ENCODE assay signal across 8 mouse cellular contexts in genomic region chr5:31452562-31452878, GRCm38 (mm10). TPM values are rescaled to one million over a fixed set of nuclear protein-coding genes. Genes with fewer than 3 reads are reported as not detected.
DNase-seq lines count a peak whose midpoint lies in the region; ATAC-seq and TF ChIP-seq lines count a peak whose summit lies in the region.

No protein-coding gene starts in this region.

- no peaks in the 10 kb centered on the region for H3K36me3 ChIP-seq in heart, embryonic 11.5 days (ENCODE audit: control insufficient read depth, insufficient read depth, low read length)
- no peaks in the 10 kb centered on the region for H3K36me3 ChIP-seq in ES-Bruce4 (ENCODE audit: control insufficient read depth, insufficient read depth, low read length, poor library complexity, severe bottlenecking)
- H3K36me3 ChIP-seq in hindbrain, embryonic 10.5 days, result 0 out of 2 replicates have a peak, but pooled peaks cover 4% of the 10 kb centered on the region
- no peaks in the 10 kb centered on the region for H3K36me3 ChIP-seq in megakaryocyte, embryonic 14.5 days (replicated peaks; ENCODE audit: low read length)

- DNase-seq in heart, adult 18-20 months, result no peak
- DNase-seq in hindbrain, embryonic 10.5 days (ENCODE audit: low spot score), result no peak
- no peak for DNase-seq in adrenal gland, adult (ENCODE audit: inconsistent age in 2 of 2, low spot score in 1 of 2)
- DNase-seq in thymus, postnatal 10 days (ENCODE audit: low spot score in 2 of 2), result no peak

- TF ChIP-seq POLR2A in ES-Bruce4 (IDR thresholded peaks at IDR 0.05; ENCODE audit: insufficient read depth, low read length), result no peak

- peak overlapping the region; percentile 50 for H3K4me3 ChIP-seq in heart, embryonic 11.5 days (ENCODE audit: low read depth, low read length)
- peak overlapping the region; percentile 81 for H3K4me3 ChIP-seq in ES-Bruce4 (ENCODE audit: low read depth, low read length)
- H3K4me3 ChIP-seq in hindbrain, embryonic 10.5 days, result peak overlapping the region; percentile 56
- peak overlapping the region; percentile 91 for H3K4me3 ChIP-seq in megakaryocyte, embryonic 14.5 days (replicated peaks)

- WGBS in heart, embryonic 11.5 days (ENCODE audit: insufficient replicate concordance), result under 1% methylated on average over 11 of the region's 11 CpGs
- under 1% methylated on average over 11 of the region's 11 CpGs for WGBS in hindbrain, embryonic 10.5 days

- H3K9ac ChIP-seq in heart, embryonic 11.5 days (ENCODE audit: low read depth, low read length), result peak overlapping the region; percentile 71; the same call in 1 of the 2 replicates
- peak overlapping the region; percentile 62; the same call in 1 of the 2 replicates for H3K9ac ChIP-seq in ES-Bruce4 (ENCODE audit: low read depth, poor library complexity, severe bottlenecking)

- no peak for TF ChIP-seq CTCF in ES-Bruce4 (IDR thresholded peaks at IDR 0.05; ENCODE audit: low read depth, low read length)

- peak; percentile 13; the same call in 1 of the 2 replicates for ATAC-seq in heart, embryonic 11.5 days (replicated peaks; ENCODE audit: insufficient number of reproducible peaks, low FRiP score, low TSS enrichment)
- no peak for ATAC-seq in inflammation-experienced regulatory T-cells, adult 6 months

- TF ChIP-seq EP300 in ES-Bruce4 (IDR thresholded peaks at IDR 0.05; ENCODE audit: insufficient read depth, low read depth, low read length), result no peak

- no peaks in the 10 kb centered on the region for H3K27me3 ChIP-seq in heart, embryonic 11.5 days (ENCODE audit: control insufficient read depth, insufficient read depth, low read length)
- H3K27me3 ChIP-seq in ES-Bruce4 (ENCODE audit: control insufficient read depth, insufficient read depth, low read length, poor library complexity, severe bottlenecking), result no peaks in the 10 kb centered on the region
- no peaks in the 10 kb centered on the region for H3K27me3 ChIP-seq in hindbrain, embryonic 10.5 days (ENCODE audit: insufficient read depth, poor library complexity, severe bottlenecking)
- H3K27me3 ChIP-seq in megakaryocyte, embryonic 14.5 days (replicated peaks), result peaks cover 1% of the 10 kb centered on the region

- no peaks in the 10 kb centered on the region for H3K9me3 ChIP-seq in heart, embryonic 11.5 days (replicated peaks; ENCODE audit: control insufficient read depth, low read length)
- H3K9me3 ChIP-seq in ES-Bruce4 (replicated peaks; ENCODE audit: control insufficient read depth, insufficient read depth, low read length, poor library complexity, severe bottlenecking), result no peaks in the 10 kb centered on the region
- no peaks in the 10 kb centered on the region for H3K9me3 ChIP-seq in hindbrain, embryonic 10.5 days
- H3K9me3 ChIP-seq in megakaryocyte, embryonic 14.5 days, result no peaks in the 10 kb centered on the region

- H3K27ac ChIP-seq in heart, embryonic 11.5 days (ENCODE audit: low read depth, low read length), result peak overlapping the region; percentile 57; the same call in 1 of the 2 replicates
- no peak overlapping the region for H3K27ac ChIP-seq in ES-Bruce4 (ENCODE audit: insufficient read depth, low read length)
- peak overlapping the region; percentile 79 for H3K27ac ChIP-seq in hindbrain, embryonic 10.5 days

- H3K4me2 ChIP-seq in heart, embryonic 11.5 days, result peak overlapping the region; percentile 83

- H3K4me1 ChIP-seq in heart, embryonic 11.5 days (ENCODE audit: control insufficient read depth, insufficient read depth, low read length), result 0 out of 2 replicates have a peak, but pooled peaks cover 6% of the 10 kb centered on the region
- no peaks in the 10 kb centered on the region for H3K4me1 ChIP-seq in ES-Bruce4 (ENCODE audit: control insufficient read depth, insufficient read depth, low read length)
- peaks cover 14% of the 10 kb centered on the region for H3K4me1 ChIP-seq in hindbrain, embryonic 10.5 days (replicated peaks)
- peaks cover 24% of the 10 kb centered on the region for H3K4me1 ChIP-seq in megakaryocyte, embryonic 14.5 days

RNA-seq across cellular contexts. Expression of gene Zfp512, which starts 0.3 kb away (rescaled TPM):
- polyA plus RNA-seq in heart, embryonic 11.5 days (2014; fragmentation: Nextera tagmentation; extraction: Ambion mirVana), result 34.4 and 44.0 TPM in 2 replicates
- 10 to 100 TPM; 22.9 to 23.1 TPM for total RNA-seq in heart, adult 18-20 months (2021)
- 53.8 and 55.9 TPM in 2 replicates for polyA plus RNA-seq in ES-Bruce4 (2011; ENCODE audit: insufficient read depth, insufficient read length, low read depth, missing spikeins)
- polyA plus RNA-seq in hindbrain, embryonic 10.5 days (2016; fragmentation: Nextera tagmentation; extraction: Ambion mirVana), result 74.9 and 81.3 TPM in 2 replicates
- polyA plus RNA-seq in megakaryocyte, embryonic 14.5 days (2012; ENCODE audit: insufficient read depth, low replicate concordance), result 3.4 and 4.0 TPM in 2 replicates
- 10 to 100 TPM; 24.3 to 48.9 (median 45.0) TPM for polyA plus RNA-seq in inflammation-experienced regulatory T-cells, adult 6 months (2017; shearing (Covaris generic))

RNA-seq across cellular contexts. Expression of gene 4930548H24Rik, which starts 33.0 kb away (rescaled TPM):
- polyA plus RNA-seq in heart, embryonic 11.5 days (2014; fragmentation: Nextera tagmentation; extraction: Ambion mirVana), result 0.08 TPM in 1 of 2 replicates, not detected in the other
- not detected for total RNA-seq in heart, adult 18-20 months (2021)
- polyA plus RNA-seq in ES-Bruce4 (2011; ENCODE audit: insufficient read depth, insufficient read length, low read depth, missing spikeins), result 0.30 TPM in 1 of 2 replicates, not detected in the other
- not detected in 2 replicates for polyA plus RNA-seq in hindbrain, embryonic 10.5 days (2016; fragmentation: Nextera tagmentation; extraction: Ambion mirVana)
- polyA plus RNA-seq in megakaryocyte, embryonic 14.5 days (2012; ENCODE audit: insufficient read depth, low replicate concordance), result not detected in 2 replicates
- polyA plus RNA-seq in inflammation-experienced regulatory T-cells, adult 6 months (2017; shearing (Covaris generic)), result under 1 TPM in 1 of 3 experiments, not detected in 2; 0.28 TPM

RNA-seq across cellular contexts. Expression of gene Gpn1, which starts 42.0 kb away (rescaled TPM):
- polyA plus RNA-seq in heart, embryonic 11.5 days (2014; fragmentation: Nextera tagmentation; extraction: Ambion mirVana), result 52.0 and 52.7 TPM in 2 replicates
- 10 to 100 TPM; 25.4 to 26.0 TPM for total RNA-seq in heart, adult 18-20 months (2021)
- polyA plus RNA-seq in ES-Bruce4 (2011; ENCODE audit: insufficient read depth, insufficient read length, low read depth, missing spikeins), result 49.0 and 54.8 TPM in 2 replicates
- polyA plus RNA-seq in hindbrain, embryonic 10.5 days (2016; fragmentation: Nextera tagmentation; extraction: Ambion mirVana), result 90.8 and 98.5 TPM in 2 replicates
- 8.9 TPM in 1 of 2 replicates, not detected in the other for polyA plus RNA-seq in megakaryocyte, embryonic 14.5 days (2012; ENCODE audit: insufficient read depth, low replicate concordance)
- polyA plus RNA-seq in inflammation-experienced regulatory T-cells, adult 6 months (2017; shearing (Covaris generic)), result 10 to 100 TPM; 47.7 to 62.6 (median 49.7) TPM
